In the genomic region with DNA sequence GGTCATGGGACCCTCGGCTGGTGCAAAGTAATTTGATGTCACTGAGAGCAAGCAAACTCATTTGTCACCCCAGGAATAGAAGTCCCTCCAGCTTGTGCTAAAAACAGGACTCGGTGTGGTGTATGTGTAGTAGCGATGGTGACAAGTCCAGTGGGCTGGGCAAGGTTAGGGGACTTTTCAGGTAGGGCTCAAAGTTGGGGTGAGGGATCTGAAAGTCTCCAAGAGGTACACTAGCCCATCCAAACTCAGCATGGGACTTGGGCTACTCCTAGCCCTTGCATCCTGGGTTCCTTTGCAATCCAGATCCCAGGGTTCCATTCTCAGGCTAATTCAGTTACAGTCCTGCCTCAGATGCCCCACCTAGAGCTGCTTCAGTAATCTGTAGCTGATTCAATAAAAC, we compare ENCODE assay signal across 21 mouse cellular contexts. TPM values are rescaled to one million over a fixed set of nuclear protein-coding genes. Genes with fewer than 3 reads are reported as not detected.
A peak's percentile ranks its signal among the peaks of the same experiment; 100 is the strongest.
DNase-seq lines count a peak whose midpoint lies in the region; ATAC-seq lines count a peak whose summit lies in the region.
"Had no signal": no experiment of that assay in that cellular context is flagged by ENCODE, and none has a peak within 500 bp of the region (broad histone marks: within the 10 kb centered on the region; RNA-seq: fewer than 3 reads in every experiment).

No protein-coding gene starts in this region.

- peaks cover 95% of the 10 kb centered on the region for H3K27me3 ChIP-seq in forebrain, embryonic 11.5 days (ENCODE audit: control insufficient read depth, insufficient read depth, low read length)
- H3K27me3 ChIP-seq in forebrain, embryonic 16.5 days (replicated peaks; ENCODE audit: control insufficient read depth, insufficient read depth, low read length), result peaks cover 94% of the 10 kb centered on the region
- H3K27me3 ChIP-seq in hindbrain, embryonic 11.5 days (ENCODE audit: control insufficient read depth, insufficient read depth, low read length), result peaks cover 93% of the 10 kb centered on the region
- H3K27me3 ChIP-seq in hindbrain, embryonic 16.5 days (replicated peaks; ENCODE audit: control insufficient read depth, insufficient read depth, low read length), result peaks cover 83% of the 10 kb centered on the region

- no peak overlapping the region for H3K27ac ChIP-seq in forebrain, embryonic 11.5 days (ENCODE audit: low read depth, low read length)
- H3K27ac ChIP-seq in forebrain, embryonic 16.5 days (ENCODE audit: low read length), result no peak overlapping the region
- H3K27ac ChIP-seq in hindbrain, embryonic 11.5 days (ENCODE audit: low read depth, low read length), result no peak overlapping the region
- no peak overlapping the region for H3K27ac ChIP-seq in hindbrain, embryonic 16.5 days (ENCODE audit: low read depth, low read length)
- H3K27ac ChIP-seq: embryonic facial prominence, embryonic 15.5 days; forebrain, embryonic 12.5 days; gastrocnemius, adult 2 months; heart, embryonic 15.5 days; hindbrain, embryonic 12.5 days; intestine, embryonic 15.5 days had no signal

- no peak overlapping the region for H3K4me3 ChIP-seq in forebrain, embryonic 11.5 days (ENCODE audit: low read depth, low read length)
- H3K4me3 ChIP-seq in forebrain, embryonic 16.5 days (replicated peaks; ENCODE audit: low read length), result no peak overlapping the region
- no peak overlapping the region for H3K4me3 ChIP-seq in hindbrain, embryonic 11.5 days (ENCODE audit: low read depth, low read length)
- no peak overlapping the region for H3K4me3 ChIP-seq in hindbrain, embryonic 16.5 days (ENCODE audit: low read length)
- H3K4me3 ChIP-seq: embryonic facial prominence, embryonic 15.5 days; erythroblast, embryonic 14.5 days; forebrain, embryonic 12.5 days; gastrocnemius, adult 2 months; heart, embryonic 15.5 days; hindbrain, embryonic 12.5 days; intestine, embryonic 15.5 days had no signal

- no peak overlapping the region for H3K4me2 ChIP-seq in forebrain, embryonic 11.5 days (ENCODE audit: low read depth, low read length, severe bottlenecking)
- H3K4me2 ChIP-seq in forebrain, embryonic 16.5 days (ENCODE audit: low read length), result no peak overlapping the region
- no peak overlapping the region for H3K4me2 ChIP-seq in hindbrain, embryonic 11.5 days (replicated peaks; ENCODE audit: low read depth, low read length)
- no peak overlapping the region for H3K4me2 ChIP-seq in hindbrain, embryonic 16.5 days (ENCODE audit: low read length)
- H3K4me2 ChIP-seq: embryonic facial prominence, embryonic 15.5 days; forebrain, embryonic 12.5 days; heart, embryonic 15.5 days; hindbrain, embryonic 12.5 days; intestine, embryonic 15.5 days had no signal

- no peaks in the 10 kb centered on the region for H3K4me1 ChIP-seq in forebrain, embryonic 11.5 days (replicated peaks; ENCODE audit: control insufficient read depth, insufficient read depth, low read length)
- no peaks in the 10 kb centered on the region for H3K4me1 ChIP-seq in forebrain, embryonic 16.5 days (replicated peaks; ENCODE audit: control insufficient read depth, insufficient read depth, low read length)
- no peaks in the 10 kb centered on the region for H3K4me1 ChIP-seq in hindbrain, embryonic 11.5 days (replicated peaks; ENCODE audit: control insufficient read depth, insufficient read depth, low read length)
- peaks cover 2% of the 10 kb centered on the region for H3K4me1 ChIP-seq in hindbrain, embryonic 16.5 days (ENCODE audit: control insufficient read depth, insufficient read depth, low read depth, low read length)
- H3K4me1 ChIP-seq: forebrain, embryonic 12.5 days; hindbrain, embryonic 12.5 days had no signal

- DNase-seq in forebrain, embryonic 11.5 days (ENCODE audit: low spot score), result peak; percentile 43
- peak; percentile 45 for DNase-seq in hindbrain, embryonic 11.5 days (ENCODE audit: low spot score)
- DNase-seq in large intestine, adult 2 months (ENCODE audit: low read depth, low spot score), result peak; percentile 32
- DNase-seq in cerebellum, adult 18-20 months, result no peak
- DNase-seq in B cell, adult 2 months, result no peak
- DNase-seq: adrenal gland, adult 8-10 months; adrenal gland, postnatal 36 days; cerebellum, adult 8-10 months; cerebellum, postnatal 14 days; gastrocnemius, adult 2 months; gastrocnemius, postnatal 25 days; kidney, adult 18-20 months had no signal

- H3K9me3 ChIP-seq in forebrain, embryonic 11.5 days (ENCODE audit: control insufficient read depth, low read length), result no peaks in the 10 kb centered on the region
- H3K9me3 ChIP-seq in forebrain, embryonic 16.5 days (ENCODE audit: control insufficient read depth, low read length), result no peaks in the 10 kb centered on the region
- no peaks in the 10 kb centered on the region for H3K9me3 ChIP-seq in hindbrain, embryonic 11.5 days (ENCODE audit: control insufficient read depth, low read length)
- no peaks in the 10 kb centered on the region for H3K9me3 ChIP-seq in hindbrain, embryonic 16.5 days (ENCODE audit: control insufficient read depth, low read length)
- H3K9me3 ChIP-seq: embryonic facial prominence, embryonic 15.5 days; forebrain, embryonic 12.5 days; heart, embryonic 15.5 days; hindbrain, embryonic 12.5 days; intestine, embryonic 15.5 days had no signal

- no peak for ATAC-seq in forebrain, embryonic 11.5 days (replicated peaks; ENCODE audit: low FRiP score)
- ATAC-seq in forebrain, embryonic 16.5 days, result no peak
- ATAC-seq in hindbrain, embryonic 11.5 days (ENCODE audit: low FRiP score), result no peak
- ATAC-seq in hindbrain, embryonic 16.5 days, result no peak
- ATAC-seq: intestine, embryonic 15.5 days had no signal

- no peaks in the 10 kb centered on the region for H3K36me3 ChIP-seq in forebrain, embryonic 11.5 days (ENCODE audit: control insufficient read depth, insufficient read depth, low read length)
- no peaks in the 10 kb centered on the region for H3K36me3 ChIP-seq in forebrain, embryonic 16.5 days (ENCODE audit: control insufficient read depth, insufficient read depth)
- H3K36me3 ChIP-seq in hindbrain, embryonic 11.5 days (ENCODE audit: control insufficient read depth, insufficient read depth, low read length), result no peaks in the 10 kb centered on the region
- H3K36me3 ChIP-seq in hindbrain, embryonic 16.5 days (ENCODE audit: control insufficient read depth, insufficient read depth, low read length), result no peaks in the 10 kb centered on the region
- H3K36me3 ChIP-seq: embryonic facial prominence, embryonic 15.5 days; forebrain, embryonic 12.5 days; heart, embryonic 15.5 days; hindbrain, embryonic 12.5 days; intestine, embryonic 15.5 days had no signal

- 4% methylated on average over 3 of the region's 3 CpGs for WGBS in forebrain, embryonic 11.5 days
- 2% methylated on average over 3 of the region's 3 CpGs for WGBS in forebrain, embryonic 16.5 days
- WGBS in hindbrain, embryonic 11.5 days, result 2% methylated on average over 3 of the region's 3 CpGs
- 0% methylated on average over 3 of the region's 3 CpGs for WGBS in hindbrain, embryonic 16.5 days
- WGBS in large intestine, adult 2 months, result 48% methylated on average over 3 of the region's 3 CpGs

- no peak overlapping the region for H3K9ac ChIP-seq in forebrain, embryonic 11.5 days (ENCODE audit: low read length)
- H3K9ac ChIP-seq in forebrain, embryonic 16.5 days (replicated peaks; ENCODE audit: low read depth, low read length), result no peak overlapping the region
- no peak overlapping the region for H3K9ac ChIP-seq in hindbrain, embryonic 11.5 days (ENCODE audit: low read depth, low read length)
- no peak overlapping the region for H3K9ac ChIP-seq in hindbrain, embryonic 16.5 days (ENCODE audit: low read depth, low read length)
- H3K9ac ChIP-seq: embryonic facial prominence, embryonic 15.5 days; forebrain, embryonic 12.5 days; heart, embryonic 15.5 days; hindbrain, embryonic 12.5 days; intestine, embryonic 15.5 days had no signal

RNA-seq across cellular contexts. Expression of gene Hoxa13, which starts 8.1 kb away (rescaled TPM):
- not detected in 2 replicates for polyA plus RNA-seq in forebrain, embryonic 11.5 days (2014; fragmentation: Nextera tagmentation; extraction: Ambion mirVana)
- not detected in 2 replicates for polyA plus RNA-seq in forebrain, embryonic 16.5 days (2015; fragmentation: Nextera tagmentation; extraction: Ambion mirVana)
- not detected in 2 replicates for polyA plus RNA-seq in hindbrain, embryonic 11.5 days (2014; fragmentation: Nextera tagmentation; extraction: Ambion mirVana)
- not detected in 2 replicates for polyA plus RNA-seq in hindbrain, embryonic 16.5 days (2015; fragmentation: Nextera tagmentation; extraction: Ambion mirVana)
- polyA plus RNA-seq in large intestine, adult 2 months (2012; rRNA removed), result not detected in 2 replicates
- polyA plus RNA-seq: embryonic facial prominence, embryonic 11.5 days; erythroblast, embryonic 14.5 days; forebrain, embryonic 12.5 days; heart, embryonic 15.5 days; hindbrain, embryonic 12.5 days had no signal

RNA-seq across cellular contexts. Expression of gene Hoxa11, which starts 23.1 kb away (rescaled TPM):
- not detected in 2 replicates for polyA plus RNA-seq in forebrain, embryonic 11.5 days (2014; fragmentation: Nextera tagmentation; extraction: Ambion mirVana)
- polyA plus RNA-seq in forebrain, embryonic 16.5 days (2015; fragmentation: Nextera tagmentation; extraction: Ambion mirVana), result 0.14 TPM in 1 of 2 replicates, not detected in the other
- not detected in 2 replicates for polyA plus RNA-seq in hindbrain, embryonic 11.5 days (2014; fragmentation: Nextera tagmentation; extraction: Ambion mirVana)
- not detected in 2 replicates for polyA plus RNA-seq in hindbrain, embryonic 16.5 days (2015; fragmentation: Nextera tagmentation; extraction: Ambion mirVana)
- not detected in 2 replicates for polyA plus RNA-seq in large intestine, adult 2 months (2012; rRNA removed)
- polyA plus RNA-seq: embryonic facial prominence, embryonic 11.5 days; embryonic facial prominence, embryonic 15.5 days; erythroblast, embryonic 14.5 days; forebrain, embryonic 12.5 days; heart, embryonic 15.5 days; hindbrain, embryonic 12.5 days had no signal

RNA-seq across cellular contexts. Expression of gene Hoxa10, which starts 28.1 kb away (rescaled TPM):
- not detected in 2 replicates for polyA plus RNA-seq in forebrain, embryonic 11.5 days (2014; fragmentation: Nextera tagmentation; extraction: Ambion mirVana)
- 0.29 TPM in 1 of 2 replicates, not detected in the other for polyA plus RNA-seq in forebrain, embryonic 16.5 days (2015; fragmentation: Nextera tagmentation; extraction: Ambion mirVana)
- not detected in 2 replicates for polyA plus RNA-seq in hindbrain, embryonic 11.5 days (2014; fragmentation: Nextera tagmentation; extraction: Ambion mirVana)
- 0.70 TPM in 1 of 2 replicates, not detected in the other for polyA plus RNA-seq in hindbrain, embryonic 16.5 days (2015; fragmentation: Nextera tagmentation; extraction: Ambion mirVana)
- polyA plus RNA-seq in large intestine, adult 2 months (2012; rRNA removed), result 0.04 and 0.07 TPM in 2 replicates
- polyA plus RNA-seq: embryonic facial prominence, embryonic 11.5 days; embryonic facial prominence, embryonic 15.5 days; erythroblast, embryonic 14.5 days; forebrain, embryonic 12.5 days; hindbrain, embryonic 12.5 days had no signal

RNA-seq across cellular contexts. Expression of gene Hoxa9, which starts 37.9 kb away (rescaled TPM):
- not detected in 2 replicates for polyA plus RNA-seq in forebrain, embryonic 11.5 days (2014; fragmentation: Nextera tagmentation; extraction: Ambion mirVana)
- 0.30 TPM in 1 of 2 replicates, not detected in the other for polyA plus RNA-seq in forebrain, embryonic 16.5 days (2015; fragmentation: Nextera tagmentation; extraction: Ambion mirVana)
- 0.25 and 1.1 TPM in 2 replicates for polyA plus RNA-seq in hindbrain, embryonic 11.5 days (2014; fragmentation: Nextera tagmentation; extraction: Ambion mirVana)
- 0.48 and 2.4 TPM in 2 replicates for polyA plus RNA-seq in hindbrain, embryonic 16.5 days (2015; fragmentation: Nextera tagmentation; extraction: Ambion mirVana)
- polyA plus RNA-seq in large intestine, adult 2 months (2012; rRNA removed), result 0.10 TPM in 1 of 2 replicates, not detected in the other
- polyA plus RNA-seq: erythroblast, embryonic 14.5 days; forebrain, embryonic 12.5 days had no signal

RNA-seq across cellular contexts. Expression of gene Evx1, which starts 44.5 kb away (rescaled TPM):
- not detected in 2 replicates for polyA plus RNA-seq in forebrain, embryonic 11.5 days (2014; fragmentation: Nextera tagmentation; extraction: Ambion mirVana)
- polyA plus RNA-seq in forebrain, embryonic 16.5 days (2015; fragmentation: Nextera tagmentation; extraction: Ambion mirVana), result 0.19 TPM in 1 of 2 replicates, not detected in the other
- 5.2 and 5.9 TPM in 2 replicates for polyA plus RNA-seq in hindbrain, embryonic 11.5 days (2014; fragmentation: Nextera tagmentation; extraction: Ambion mirVana)
- 1.1 and 1.5 TPM in 2 replicates for polyA plus RNA-seq in hindbrain, embryonic 16.5 days (2015; fragmentation: Nextera tagmentation; extraction: Ambion mirVana)
- polyA plus RNA-seq in large intestine, adult 2 months (2012; rRNA removed), result not detected in 2 replicates
- polyA plus RNA-seq: embryonic facial prominence, embryonic 15.5 days; erythroblast, embryonic 14.5 days; forebrain, embryonic 12.5 days; heart, embryonic 15.5 days had no signal

Comparison
In these comparisons a context has a peak if more than half of its experiments do, and no peak if none do; other contexts are left out.
1. DNase-seq: peak in forebrain, embryonic 11.5 days (single experiment), hindbrain, embryonic 11.5 days (single experiment) and large intestine, adult 2 months (single experiment); none in cerebellum, adult 18-20 months (0 of 2) and B cell, adult 2 months (0 of 2).